Mouse (Mus musculus) liver, postnatal 0 days (tissue): Measurements from ENCODE around the gene Mex3a. TPM values are rescaled to one million over a fixed set of nuclear protein-coding genes. Genes with fewer than 3 reads are reported as not detected.

ENCODE experiments used
- ATAC-seq: fragments of 200-750 bp; cut with Nextera tagmentation; 2 replicates; pipeline ENCODE4 v1.8.0; 2017; ENCODE audit warnings: mild to moderate bottlenecking, moderate library complexity
- DNase-seq: peaks from one replicate; pipeline ENCODE4 v3.0.0-alpha.2; 2016
- H3K27ac ChIP-seq: fragments of 300-500 bp; sonication (generic); 2 replicates; pipeline ENCODE4 v1.5.1; 2014; ENCODE audit warnings: antibody characterized with exemption, moderate library complexity, mild to moderate bottlenecking, low read depth
- H3K27me3 ChIP-seq: fragments of 300-500 bp; sonication (generic); 2 replicates; pipeline ENCODE4 v1.6.1; 2014; ENCODE audit warnings: low read length, control low read depth, mixed read lengths; ENCODE audit not compliant: insufficient read depth
- H3K36me3 ChIP-seq: fragments of 300-500 bp; sonication (generic); replicated peaks from 2 replicates; pipeline ENCODE4 v1.6.1; 2014; ENCODE audit warnings: mild to moderate bottlenecking, control low read depth, low read length, moderate library complexity, mixed read lengths; ENCODE audit not compliant: insufficient read depth
- H3K4me1 ChIP-seq: fragments of 300-500 bp; sonication (generic); 2 replicates; pipeline ENCODE4 v1.6.1; 2014; ENCODE audit warnings: antibody characterized with exemption, mild to moderate bottlenecking, control low read depth; ENCODE audit not compliant: insufficient read depth
- H3K4me2 ChIP-seq: fragments of 300-500 bp; sonication (generic); 2 replicates; pipeline ENCODE4 v1.6.1; 2014; ENCODE audit warnings: low read depth, mild to moderate bottlenecking, low read length, moderate library complexity, mixed read lengths
- H3K4me3 ChIP-seq: fragments of 300-500 bp; sonication (generic); 2 replicates; pipeline ENCODE4 v1.5.1; 2014; ENCODE audit warnings: low read depth, low read length
- H3K9ac ChIP-seq: fragments of 300-500 bp; sonication (generic); replicated peaks from 2 replicates; pipeline ENCODE4 v1.6.1; 2014; ENCODE audit warnings: mild to moderate bottlenecking, moderate library complexity
- H3K9me3 ChIP-seq: fragments of 300-500 bp; sonication (generic); 2 replicates; pipeline ENCODE4 v1.6.1; 2016; ENCODE audit warnings: mild to moderate bottlenecking, control low read depth, low read length, mixed read lengths
- CTCF ChIP-seq: sonication (generic); IDR thresholded peaks from 2 replicates; pipeline ENCODE4 v1.5.1; 2016; ENCODE audit warnings: antibody characterized with exemption, low read depth
- EP300 ChIP-seq: IDR thresholded peaks from 2 replicates; pipeline ENCODE4 v1.6.1; 2016; ENCODE audit warnings: antibody characterized with exemption, low read depth, mild to moderate bottlenecking
- WGBS: fragments of 180-500 bp; shearing (Covaris S2); extraction: QIAGEN DNeasy Blood & Tissue Kit; methylation state at CpG from one replicate; pipeline ENCODE4 v1.1.7; 2014; ENCODE audit not compliant: insufficient replicate concordance; 5-methylcytosine and 5-hydroxymethylcytosine counted together
- microRNA counts: library from miRNA; unstranded; fragments of <30 nt; microRNA quantifications from one replicate; lab custom pipeline; 2015
- microRNA-seq: library from miRNA; unstranded; fragments of <30 nt; microRNA quantifications from one replicate; pipeline ENCODE4, GENCODE M21; 2016
- polyA plus RNA-seq: library from polyadenylated mRNA; unstranded; fragments of >200 nt; fragmentation: Nextera tagmentation; extraction: Ambion mirVana; gene quantifications from 2 replicates; pipeline ENCODE4 v1.2.1, GENCODE M21; 2015

Mex3a gene
- polyA plus RNA-seq, 1 experiment from 2014 or later: 0.51 TPM

DNA sequence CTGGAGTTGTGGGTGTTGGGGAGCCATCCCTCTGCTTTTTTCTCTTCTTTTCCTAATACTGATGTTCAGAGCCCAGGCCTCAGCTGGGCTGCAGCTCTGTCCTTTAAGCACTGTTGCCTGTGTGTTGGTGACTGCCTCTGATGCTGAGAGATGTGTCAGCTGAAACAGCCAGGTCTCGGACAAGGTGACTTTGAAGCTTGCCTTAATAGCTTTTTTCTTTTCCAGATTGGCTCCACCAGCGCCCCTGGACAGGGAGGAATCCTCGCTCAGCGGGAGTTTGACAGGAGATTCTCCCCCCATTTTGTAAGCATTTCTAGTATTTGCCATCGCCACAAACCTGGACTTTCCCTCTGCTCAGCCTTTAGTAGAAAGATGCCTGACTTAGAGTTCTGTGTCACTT is 54.4 kb downstream of the Mex3a start:
- peaks cover 36% of the 10 kb centered on the region for H3K36me3 ChIP-seq
- H3K9me3 ChIP-seq: no peaks in the 10 kb centered on the region
- 85% methylated on average over 5 of the region's 5 CpGs for WGBS
- DNase-seq (no peak), ATAC-seq (no peak)
- peaks cover 8% of the 10 kb centered on the region for H3K4me1 ChIP-seq
- no peaks in the 10 kb centered on the region for H3K27me3 ChIP-seq
- TF ChIP-seq CTCF: no peak
- no peak for TF ChIP-seq EP300
- no peak overlapping the region for H3K4me2 ChIP-seq
- no peak overlapping the region for H3K9ac ChIP-seq
- no peak overlapping the region for H3K4me3 ChIP-seq
- H3K27ac ChIP-seq: no peak overlapping the region

DNA sequence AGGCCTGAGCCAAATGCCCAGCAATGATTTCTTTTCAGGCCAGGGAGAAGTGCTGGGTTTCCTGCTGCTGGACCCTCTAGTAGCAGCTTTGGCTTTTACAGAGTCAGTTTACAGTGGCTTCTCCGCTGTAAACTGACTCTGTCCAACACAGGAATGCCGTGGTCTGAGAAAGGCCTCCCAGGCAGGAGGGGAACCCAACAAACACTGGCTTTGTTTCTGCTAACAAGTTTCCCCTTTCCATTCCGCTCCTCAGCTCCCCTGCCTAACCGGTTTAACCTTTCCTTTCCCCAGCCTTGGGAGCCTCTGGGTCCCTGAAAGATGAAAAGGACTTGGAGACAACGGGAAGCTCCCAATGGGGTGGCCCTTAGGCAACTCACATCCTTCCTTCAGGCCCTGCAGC is 58.1 kb downstream of the Mex3a start:
- Histone ChIP-seq H3K36me3 (peaks cover 26% of the 10 kb centered on the region), H3K9ac (no peak overlapping the region), H3K9me3 (no peaks in the 10 kb centered on the region), H3K4me1 (peaks cover 24% of the 10 kb centered on the region), H3K4me2 (no peak overlapping the region), H3K27ac (no peak overlapping the region), H3K27me3 (no peaks in the 10 kb centered on the region), H3K4me3 (no peak overlapping the region)
- ATAC-seq: no peak
- DNase-seq: no peak
- WGBS: 45% methylated on average over 5 of the region's 5 CpGs
- no peak for TF ChIP-seq EP300
- no peak for TF ChIP-seq CTCF

MicroRNAs within 50 kb of the gene (microRNA counts, 519-probe panel; counts per million panel counts)
- not detected for microRNA mmu-miR-1905 (lab: Ali Mortazavi, UCI)

Small RNA genes within 50 kb of the gene (microRNA-seq; reads per million reads assigned to microRNA genes)
- gene Mir1905: not detected

Other genes with a start within 250 kb of the Mex3a start
- 0.64 and 1.0 TPM in 2 replicates for gene Gm38392, start 245.2 kb upstream of the Mex3a start, polyA plus RNA-seq
- gene Tsacc, start 235.4 kb upstream of the Mex3a start, polyA plus RNA-seq: 6.2 and 7.0 TPM in 2 replicates
- 138 and 151 TPM in 2 replicates for gene Cct3, start 235.3 kb upstream of the Mex3a start, polyA plus RNA-seq
- 111 and 114 TPM in 2 replicates for gene Glmp, start 207.4 kb upstream of the Mex3a start, polyA plus RNA-seq
- gene Tmem79, start 196.2 kb upstream of the Mex3a start, polyA plus RNA-seq: 1.4 TPM in 2 replicates
- gene Smg5, start 196.1 kb upstream of the Mex3a start, polyA plus RNA-seq: 9.9 and 11.8 TPM in 2 replicates
- gene Paqr6, start 167.8 kb upstream of the Mex3a start, polyA plus RNA-seq: 1.7 and 2.0 TPM in 2 replicates
- 0.43 and 0.62 TPM in 2 replicates for gene Bglap3, start 159.7 kb upstream of the Mex3a start, polyA plus RNA-seq
- not detected in 2 replicates for gene Bglap2, start 153.7 kb upstream of the Mex3a start, polyA plus RNA-seq
- not detected in 2 replicates for gene Bglap, start 147.9 kb upstream of the Mex3a start, polyA plus RNA-seq
- gene Pmf1, start 122.1 kb upstream of the Mex3a start, polyA plus RNA-seq: 59.5 and 64.3 TPM in 2 replicates
- gene Slc25a44, start 107.3 kb upstream of the Mex3a start, polyA plus RNA-seq: 9.0 and 9.2 TPM in 2 replicates
- gene Sema4a, start 71.2 kb upstream of the Mex3a start, polyA plus RNA-seq: 27.3 and 30.0 TPM in 2 replicates
- 68.4 and 73.4 TPM in 2 replicates for gene Lmna, start 22.4 kb upstream of the Mex3a start, polyA plus RNA-seq
- 0.13 and 0.29 TPM in 2 replicates for gene Rab25, start 15.9 kb downstream of the Mex3a start, polyA plus RNA-seq
- gene Lamtor2, start 20.7 kb downstream of the Mex3a start, polyA plus RNA-seq: 104 and 106 TPM in 2 replicates
- gene Ubqln4, start 21.4 kb downstream of the Mex3a start, polyA plus RNA-seq: 12.5 and 13.5 TPM in 2 replicates
- gene Ssr2, start 43.5 kb downstream of the Mex3a start, polyA plus RNA-seq: 141 and 155 TPM in 2 replicates
- 13.7 and 13.8 TPM in 2 replicates for gene Arhgef2, start 73.6 kb downstream of the Mex3a start, polyA plus RNA-seq
- gene Rxfp4, start 120.7 kb downstream of the Mex3a start, polyA plus RNA-seq: not detected in 2 replicates
- 18.8 and 19.8 TPM in 2 replicates for gene Khdc4, start 153.4 kb downstream of the Mex3a start, polyA plus RNA-seq
- 25.6 and 26.3 TPM in 2 replicates for gene Rit1, start 184.4 kb downstream of the Mex3a start, polyA plus RNA-seq
- 0.36 and 0.51 TPM in 2 replicates for gene Syt11, start 242.8 kb downstream of the Mex3a start, polyA plus RNA-seq